Mouse (Mus musculus): ENCODE results near the gene Pkhd1.
"Not testable (repeated sequence)": the region's sequence is repeated elsewhere in the genome, so short reads cannot be mapped to it uniquely, and the experiment has no call there.

Gene Pkhd1

GRCm38 (mm10) chr1:20486087-20486486 is 131.8 kb downstream of the Pkhd1 start:
- DNase-seq (ENCODE audit: low spot score) = no peak

- no peak for DNase-seq (ENCODE audit: low spot score)
Measured at GRCm38 (mm10) chr1:20481843-20482242, 136.0 kb downstream of the Pkhd1 start.

- DNase-seq (ENCODE audit: low spot score) = no peak
Measured at GRCm38 (mm10) chr1:20478695-20479094, 139.2 kb downstream of the Pkhd1 start.

GRCm38 (mm10) chr1:20478266-20478659 is 139.6 kb downstream of the Pkhd1 start:
- no peak for DNase-seq (ENCODE audit: low spot score)

GRCm38 (mm10) chr1:20477561-20478265 is 140.2 kb downstream of the Pkhd1 start:
- DNase-seq (ENCODE audit: low spot score) = peak; percentile 52

GRCm38 (mm10) chr1:20470770-20471169 is 147.1 kb downstream of the Pkhd1 start:
- no peak for DNase-seq (ENCODE audit: low spot score)

- DNase-seq (ENCODE audit: low spot score) = no peak
Measured at GRCm38 (mm10) chr1:20470317-20470716, 147.5 kb downstream of the Pkhd1 start.

- DNase-seq (ENCODE audit: low spot score) = no peak
Measured at GRCm38 (mm10) chr1:20466481-20466880, 151.4 kb downstream of the Pkhd1 start.

GRCm38 (mm10) chr1:20454621-20455020 is 163.2 kb downstream of the Pkhd1 start:
- no peak for DNase-seq (ENCODE audit: low spot score)

- DNase-seq (ENCODE audit: low spot score) = peak; percentile 79
Measured at GRCm38 (mm10) chr1:20450074-20450473, 167.8 kb downstream of the Pkhd1 start.

- DNase-seq (ENCODE audit: low spot score) = not testable (repeated sequence)
Measured at GRCm38 (mm10) chr1:20432026-20432425, 185.8 kb downstream of the Pkhd1 start.

GRCm38 (mm10) chr1:20429056-20429394 is 188.8 kb downstream of the Pkhd1 start:
- DNase-seq (ENCODE audit: low spot score) = no peak

GRCm38 (mm10) chr1:20428370-20429055 is 189.4 kb downstream of the Pkhd1 start:
- DNase-seq (ENCODE audit: low spot score) = peak; percentile 55

- peak; percentile 14 for DNase-seq (ENCODE audit: low spot score)
Measured at GRCm38 (mm10) chr1:20409411-20409967, 208.4 kb downstream of the Pkhd1 start.

GRCm38 (mm10) chr1:20398319-20398718 is 219.5 kb downstream of the Pkhd1 start:
- DNase-seq (ENCODE audit: low spot score) = no peak

GRCm38 (mm10) chr1:20364437-20364836 is 253.4 kb downstream of the Pkhd1 start:
- no peak for DNase-seq (ENCODE audit: low spot score)

GRCm38 (mm10) chr1:20344651-20345050 is 273.2 kb downstream of the Pkhd1 start:
- peak; percentile 22 for DNase-seq (ENCODE audit: low spot score)

GRCm38 (mm10) chr1:20311485-20311884 is 306.4 kb downstream of the Pkhd1 start:
- DNase-seq (ENCODE audit: low spot score) = peak; percentile 85

GRCm38 (mm10) chr1:20310925-20311324 is 306.9 kb downstream of the Pkhd1 start:
- DNase-seq (ENCODE audit: low spot score) = no peak

- peak; percentile 57 for DNase-seq (ENCODE audit: low spot score)
Measured at GRCm38 (mm10) chr1:20306116-20306515, 311.7 kb downstream of the Pkhd1 start.

GRCm38 (mm10) chr1:20302943-20303578 is 314.8 kb downstream of the Pkhd1 start:
- DNase-seq (ENCODE audit: low spot score) = peak; percentile 77

GRCm38 (mm10) chr1:20302187-20302942 is 315.5 kb downstream of the Pkhd1 start:
- peak; percentile 82 for DNase-seq (ENCODE audit: low spot score)
